Mouse (Mus musculus) thymus, adult 2 months (tissue): Measurements from ENCODE around the gene Arhgap10.

ENCODE experiments used
- CTCF ChIP-seq: fragments of 200-500 bp; IDR thresholded peaks from 2 replicates; pipeline ENCODE4 v1.5.1; 2012; ENCODE audit warnings: mild to moderate bottlenecking, control low read depth, low read length, moderate library complexity, borderline replicate concordance; ENCODE audit not compliant: control insufficient read depth, poor library complexity, insufficient read depth; ENCODE audit errors: extremely low read depth
- POLR2A ChIP-seq: fragments of 200-500 bp; IDR thresholded peaks from 2 replicates; pipeline ENCODE4 v1.6.1; 2012; ENCODE audit warnings: mild to moderate bottlenecking, low read length, control low read depth, moderate library complexity; ENCODE audit not compliant: control insufficient read depth, poor library complexity, insufficient read depth; ENCODE audit errors: extremely low read depth

DNA sequence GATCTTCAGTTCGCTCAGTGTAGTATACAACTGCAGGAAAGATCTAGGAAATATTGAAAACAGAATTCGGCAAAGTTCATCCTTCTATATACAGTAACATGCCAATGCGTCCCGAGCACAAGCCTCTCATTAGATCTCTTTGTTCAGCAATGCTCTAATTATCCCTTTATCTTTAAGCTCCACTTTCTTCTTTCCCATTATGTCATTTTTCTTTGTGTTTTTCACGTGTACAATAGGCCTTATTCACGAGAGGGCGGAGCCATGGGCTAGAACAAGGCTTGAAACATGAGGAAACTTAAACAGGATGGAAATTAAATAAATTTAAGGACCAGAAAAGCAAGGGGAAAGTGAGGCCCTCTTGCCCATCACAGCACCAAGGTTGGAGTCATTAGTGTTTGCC is 289.1 kb downstream of the Arhgap10 start:
- TF ChIP-seq CTCF: no peak
- TF ChIP-seq POLR2A: no peak
